Mouse (Mus musculus) heart, postnatal 14 days (tissue): ENCODE data around the gene Cenpa. TPM values are rescaled to one million over a fixed set of nuclear protein-coding genes. Genes with fewer than 3 reads are reported as not detected.

Experiments used
- DNase-seq, 2 experiments: peaks; one replicate each; pipeline ENCODE4 v3.0.0; 2021 to 2022
- intact Hi-C: fragments of 180-260 bp; cut with DNase I; formaldehyde crosslinking; loops from one replicate; pipeline ENCODE4 v1.15.1; 2025
- long read RNA-seq, 2 experiments: library from polyadenylated mRNA; stranded (forward); transcript quantifications; one replicate each; pipeline ENCODE4 v2.0.0; 2021
- total RNA-seq, 2 experiments: library from RNA; stranded (reverse); gene quantifications; 2 replicates each; pipeline ENCODE4 v1.2.3; 2021

The Cenpa gene
- total RNA-seq, result 10 to 100 TPM; 56.0 to 67.6 TPM
- long read RNA-seq, experiment 1, transcript Cenpa-205 (5 exons, 1,466 nt), result minor isoform, 12 of 63 reads
- long read RNA-seq, experiment 1, transcript Cenpa-202 (6 exons, 1,031 nt), result major isoform, 26 of 63 reads
- long read RNA-seq, experiment 1, partial matches to known transcripts, result 4 of 63 reads
- long read RNA-seq, experiment 1, other reads (novel, unspliced or antisense), result 20 of 63 reads
- long read RNA-seq, experiment 2, transcript Cenpa-205 (5 exons, 1,466 nt), result minor isoform, 10 of 41 reads
- long read RNA-seq, experiment 2, transcript Cenpa-202 (6 exons, 1,031 nt), result major isoform, 15 of 41 reads
- long read RNA-seq, experiment 2, partial matches to known transcripts, result 3 of 41 reads
- long read RNA-seq, experiment 2, other reads (novel, unspliced or antisense), result 10 of 41 reads

DNA sequence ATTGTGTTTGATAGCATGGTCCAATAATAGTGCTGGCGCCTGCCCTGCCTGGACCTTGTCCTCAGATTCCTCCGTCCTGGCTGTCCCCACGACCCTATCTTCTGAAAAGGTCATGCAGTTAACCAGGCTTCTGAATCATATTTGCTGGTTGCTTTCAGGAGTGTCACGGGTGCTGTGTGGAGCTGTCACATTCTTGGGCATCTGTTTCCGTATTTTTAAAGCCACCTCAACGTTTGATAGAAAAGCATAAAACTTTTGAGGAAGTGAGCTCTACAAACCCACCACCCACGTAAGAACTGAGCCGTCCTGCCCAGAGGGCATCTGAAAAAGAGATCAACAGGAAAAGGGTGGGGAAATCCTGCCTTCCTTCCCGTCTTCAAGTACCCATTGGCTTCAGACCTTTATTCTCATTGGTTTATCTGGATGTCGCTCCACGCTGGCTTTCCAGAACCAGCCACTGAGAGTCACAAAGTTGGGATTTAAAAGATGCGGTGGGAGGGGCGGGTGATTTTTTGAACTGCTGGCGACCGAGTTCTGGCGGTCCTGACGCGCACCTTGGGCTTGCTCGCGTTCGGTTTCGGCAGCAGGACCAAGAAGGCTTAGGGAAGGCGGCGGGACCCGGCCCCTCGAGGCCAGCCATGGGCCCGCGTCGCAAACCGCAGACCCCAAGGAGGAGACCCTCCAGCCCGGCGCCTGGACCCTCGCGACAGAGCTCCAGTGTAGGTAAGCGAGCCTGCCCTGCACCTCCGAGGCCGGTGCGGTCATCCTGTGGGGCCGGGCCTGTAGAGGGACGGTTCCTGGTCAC lies at the start of gene Cenpa:
Gene Cenpa (plus strand): TSS at position 387 of the 805 bp plus-strand sequence.
- DNase-seq, result peak; percentile 82 to 87
- intact Hi-C loops, result no loop called here

DNA sequence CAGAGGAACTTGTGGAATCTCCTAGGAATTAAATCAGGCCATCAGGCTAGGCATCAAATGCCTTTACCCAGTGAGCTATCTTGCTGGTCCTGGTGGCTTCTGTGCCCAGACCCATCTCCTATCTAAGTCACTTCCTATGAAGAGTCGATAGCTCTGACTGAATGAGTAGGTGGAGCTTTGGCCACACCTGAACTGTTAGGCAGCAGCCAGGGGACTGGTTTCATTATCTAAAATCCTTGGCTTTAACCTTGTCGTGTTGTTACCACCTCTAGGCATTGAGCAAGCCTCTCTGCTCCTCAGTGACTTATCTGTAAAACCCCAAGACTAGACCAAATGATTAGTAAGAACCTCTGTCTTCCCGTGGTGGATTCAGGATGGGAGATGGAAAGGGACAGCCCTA lies 49.2 kb upstream of the Cenpa start:
- no peak for DNase-seq
- intact Hi-C loops, result loop anchor here (5.0 kb wide), 1 partner anchor 40 kb away; no protein-coding TSS in a partner anchor

DNA sequence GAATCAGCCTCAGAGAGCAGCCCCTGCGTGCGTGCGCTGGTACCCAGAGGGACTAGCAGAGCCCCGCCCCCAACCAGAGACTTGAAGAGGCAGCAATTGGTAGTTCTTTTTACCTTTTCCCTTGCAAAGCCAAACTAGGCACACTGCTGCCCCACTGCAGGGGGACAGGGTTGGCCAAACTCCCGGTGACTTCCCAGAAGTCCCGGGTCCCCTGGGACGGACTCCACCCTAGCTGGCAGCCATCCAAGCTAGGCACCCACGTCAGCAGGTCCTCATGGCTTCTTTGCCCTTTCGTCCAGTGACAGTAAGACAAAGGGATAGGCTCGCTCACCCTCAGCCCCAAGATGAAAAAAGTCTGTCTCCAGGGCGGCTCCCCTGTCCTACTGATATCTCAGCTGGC lies 48.7 kb upstream of the Cenpa start:
- intact Hi-C loops, result loop anchor here (5.0 kb wide), 1 partner anchor 41 kb away; no protein-coding TSS in a partner anchor
- DNase-seq, result peak; percentile 69 to 81

DNA sequence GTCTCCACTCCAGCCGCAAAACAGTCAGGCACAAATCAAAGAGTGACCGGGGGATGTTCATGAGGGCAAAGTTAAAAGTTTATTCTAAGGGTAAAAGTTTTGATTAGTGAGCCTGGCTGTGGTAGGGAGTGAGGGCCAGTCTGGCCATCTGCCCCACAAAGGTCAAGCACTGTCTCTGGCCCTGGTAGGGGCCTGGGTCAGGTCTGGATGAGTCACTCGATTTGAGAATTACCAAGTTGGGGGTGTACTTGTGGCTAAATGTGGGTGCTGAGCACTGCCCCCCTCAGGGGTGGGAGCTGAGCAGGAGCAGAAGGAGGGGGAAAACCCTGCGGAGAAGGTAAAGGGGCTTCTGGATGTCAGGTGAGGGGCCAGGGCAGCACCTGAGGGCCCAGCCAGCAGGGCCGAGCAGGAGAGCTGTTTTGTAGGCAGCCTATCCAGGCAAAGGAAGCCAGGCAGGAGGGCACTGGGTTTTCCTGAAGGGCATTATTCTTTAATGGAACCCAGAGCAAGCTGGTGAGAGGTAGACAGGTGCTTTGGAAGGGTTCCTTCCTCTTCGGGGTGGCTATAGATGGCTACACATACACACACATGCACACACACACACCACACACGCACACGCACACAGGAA lies 48.1 kb upstream of the Cenpa start:
- DNase-seq, result no peak
- intact Hi-C loops, result loop anchor here (5.0 kb wide), 1 partner anchor 41 kb away; no protein-coding TSS in a partner anchor

DNA sequence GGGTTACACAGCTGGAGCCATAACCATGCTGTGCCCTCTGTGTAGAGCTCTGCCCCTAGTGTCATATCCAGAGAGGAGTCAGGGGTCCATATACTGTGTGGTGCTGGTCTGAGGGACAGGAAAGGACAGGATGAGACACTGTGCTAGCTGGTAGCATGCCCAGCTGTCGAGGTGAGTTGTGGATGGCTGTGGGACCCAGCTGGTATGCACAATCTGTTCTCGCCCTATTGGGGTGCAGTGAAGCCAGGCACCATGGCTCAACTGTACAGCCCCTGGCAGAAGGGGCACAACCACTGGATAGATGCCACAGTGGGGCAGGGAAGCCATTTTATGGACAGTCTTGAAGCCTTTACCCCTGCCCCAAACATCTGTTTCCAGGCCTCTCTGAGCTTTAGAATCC lies 47.4 kb upstream of the Cenpa start:
- intact Hi-C loops, result loop anchor here (5.0 kb wide), 1 partner anchor 42 kb away; no protein-coding TSS in a partner anchor

DNA sequence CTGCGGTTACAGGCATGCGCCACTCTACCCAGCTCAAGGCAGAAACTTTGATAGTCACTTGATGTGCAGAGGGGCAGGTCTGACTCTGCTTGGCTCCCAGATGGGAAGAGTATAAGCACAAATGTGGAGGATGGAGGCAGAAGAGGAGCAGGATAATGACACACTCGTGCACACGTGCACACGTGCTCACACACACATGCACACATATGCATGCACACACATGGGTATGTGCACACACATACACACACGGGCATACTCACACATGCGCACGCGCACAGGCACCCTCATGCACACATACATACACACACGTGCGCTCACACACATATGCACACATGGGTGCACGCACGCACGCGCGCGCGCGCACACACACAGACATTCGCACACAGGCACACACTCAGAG lies 46.0 kb upstream of the Cenpa start:
- intact Hi-C loops, result loop anchor here (5.0 kb wide), 1 partner anchor 33 kb away; the partner anchor contains the start of gene Kcnk3
- DNase-seq, result no peak

More for the DNA sequence above, 47.4 kb upstream of the Cenpa start:
- DNase-seq, result no peak

DNA sequence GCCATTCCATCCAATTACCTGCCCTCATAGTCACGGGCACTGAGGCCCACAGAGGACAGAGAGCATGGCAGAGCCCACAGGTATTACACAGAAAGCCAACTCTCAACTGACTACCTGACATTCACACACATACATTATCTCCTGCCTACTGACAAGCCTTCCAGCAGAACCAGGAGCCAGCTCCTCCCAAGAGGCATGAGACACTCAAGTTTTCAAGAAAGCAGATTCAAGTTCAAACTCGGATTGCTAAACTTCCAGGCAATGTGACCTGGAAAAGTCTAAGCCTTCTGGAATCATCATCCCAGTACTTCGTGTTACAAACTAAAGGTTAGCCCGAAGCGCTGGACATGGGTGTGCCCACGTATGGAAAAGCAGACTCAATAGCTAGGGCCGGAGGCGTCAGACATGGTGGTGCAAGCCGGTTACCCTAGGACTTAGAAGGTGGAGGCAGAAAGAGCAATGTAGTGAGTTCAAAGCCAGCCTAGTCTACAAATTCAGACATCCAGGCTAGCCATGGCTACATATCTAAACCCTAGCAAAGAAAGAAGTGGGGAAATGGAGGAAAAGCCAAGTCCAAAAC lies 45.3 kb upstream of the Cenpa start:
- no peak for DNase-seq
- intact Hi-C loops, result loop anchor here (5.0 kb wide), 1 partner anchor 34 kb away; the partner anchor contains the start of gene Kcnk3

DNA sequence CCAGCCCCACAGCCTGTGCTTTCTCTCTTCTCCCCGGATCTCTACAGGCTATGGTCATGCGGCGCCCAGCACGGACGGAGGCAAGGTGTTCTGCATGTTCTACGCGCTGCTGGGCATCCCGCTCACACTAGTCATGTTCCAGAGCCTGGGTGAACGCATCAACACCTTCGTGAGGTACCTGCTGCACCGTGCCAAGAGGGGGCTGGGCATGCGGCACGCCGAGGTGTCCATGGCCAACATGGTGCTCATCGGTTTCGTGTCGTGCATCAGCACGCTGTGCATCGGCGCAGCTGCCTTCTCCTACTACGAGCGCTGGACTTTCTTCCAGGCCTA lies 44.8 kb upstream of the Cenpa start:
- intact Hi-C loops, result loop anchor here (5.0 kb wide), 1 partner anchor 35 kb away; the partner anchor contains the start of gene Kcnk3
- no peak for DNase-seq

DNA sequence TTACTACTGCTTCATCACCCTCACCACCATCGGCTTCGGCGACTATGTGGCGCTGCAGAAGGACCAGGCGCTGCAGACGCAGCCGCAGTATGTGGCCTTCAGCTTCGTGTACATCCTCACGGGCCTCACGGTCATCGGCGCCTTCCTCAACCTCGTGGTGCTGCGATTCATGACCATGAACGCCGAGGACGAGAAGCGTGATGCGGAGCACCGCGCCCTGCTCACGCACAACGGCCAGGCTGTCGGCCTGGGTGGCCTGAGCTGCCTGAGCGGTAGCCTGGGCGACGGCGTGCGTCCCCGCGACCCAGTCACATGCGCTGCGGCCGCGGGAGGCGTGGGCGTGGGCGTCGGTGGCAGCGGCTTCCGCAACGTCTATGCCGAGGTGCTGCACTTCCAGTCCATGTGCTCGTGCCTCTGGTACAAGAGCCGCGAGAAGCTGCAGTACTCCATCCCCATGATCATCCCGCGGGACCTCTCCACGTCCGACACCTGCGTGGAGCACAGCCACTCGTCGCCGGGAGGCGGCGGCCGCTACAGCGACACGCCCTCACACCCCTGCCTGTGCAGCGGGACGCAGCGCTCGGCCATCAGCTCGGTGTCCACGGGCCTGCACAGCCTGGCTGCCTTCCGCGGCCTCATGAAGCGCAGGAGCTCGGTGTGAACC lies 44.3 kb upstream of the Cenpa start:
- intact Hi-C loops, result loop anchor here (5.0 kb wide), 1 partner anchor 35 kb away; the partner anchor contains the start of gene Kcnk3
- DNase-seq, result peak in 1 of 2 experiments; percentile 30

DNA sequence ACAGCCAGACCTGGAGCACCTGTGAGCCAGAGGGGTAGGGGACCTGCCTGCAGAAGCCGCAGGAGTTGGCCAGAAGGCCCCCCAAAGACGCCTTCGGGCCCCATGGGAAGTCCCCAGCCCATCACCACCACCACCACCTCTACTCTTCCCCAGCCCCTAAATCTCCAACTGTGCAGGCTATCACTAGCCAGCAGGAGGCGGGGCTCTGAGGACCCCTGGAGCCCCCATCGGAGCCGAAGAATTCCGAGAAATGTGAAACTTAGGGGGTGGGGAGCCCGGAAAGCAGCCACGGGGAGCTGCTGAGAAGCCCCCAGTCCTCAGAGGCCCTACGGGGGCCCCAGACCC lies 43.8 kb upstream of the Cenpa start:
- DNase-seq, result no peak
- intact Hi-C loops, result loop anchor here (5.0 kb wide), 1 partner anchor 36 kb away; the partner anchor contains the start of gene Kcnk3

DNA sequence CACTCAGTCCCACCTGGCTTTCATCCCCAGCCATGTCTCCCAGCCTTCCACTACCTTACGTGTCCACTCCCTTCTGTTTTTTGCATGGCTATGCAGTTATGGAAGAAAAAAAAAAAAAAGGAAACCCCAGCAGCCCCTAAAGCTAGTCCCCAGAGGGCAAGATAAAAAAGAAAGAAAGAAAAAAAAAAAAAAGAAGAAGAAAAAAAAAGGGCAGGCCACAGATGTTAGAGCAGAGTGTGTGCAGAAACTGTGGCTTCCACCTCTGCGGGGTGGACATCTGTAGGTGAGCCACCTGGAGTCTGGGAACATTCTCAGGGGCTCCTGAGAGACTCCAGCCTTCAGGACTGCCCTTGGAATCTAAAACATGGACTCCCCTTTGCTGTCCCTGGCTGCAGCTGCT lies 43.2 kb upstream of the Cenpa start:
- no peak for DNase-seq
- intact Hi-C loops, result loop anchor here (5.0 kb wide), 1 partner anchor 36 kb away; the partner anchor contains the start of gene Kcnk3

DNA sequence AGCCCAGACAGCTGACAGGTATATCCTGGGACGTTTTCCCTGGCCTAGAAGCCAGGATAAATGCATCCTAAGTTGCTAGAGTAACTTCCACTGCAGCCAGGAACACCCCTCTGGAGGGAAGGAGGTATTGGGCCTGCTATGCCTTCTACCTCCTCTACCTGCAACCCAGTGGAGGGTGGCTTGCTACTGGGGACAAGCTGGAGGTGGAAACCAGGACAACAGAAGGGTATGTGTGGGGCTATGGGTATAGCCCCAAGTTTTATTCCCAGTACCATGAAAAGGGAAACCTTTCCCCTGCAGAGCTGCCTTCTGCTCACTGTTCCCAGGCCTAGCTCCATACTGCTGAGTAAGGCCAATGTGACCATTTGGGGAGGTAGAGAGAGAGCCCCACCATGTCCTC lies 42.3 kb upstream of the Cenpa start:
- intact Hi-C loops, result loop anchor here (5.0 kb wide), 1 partner anchor 37 kb away; the partner anchor contains the start of gene Kcnk3

DNA sequence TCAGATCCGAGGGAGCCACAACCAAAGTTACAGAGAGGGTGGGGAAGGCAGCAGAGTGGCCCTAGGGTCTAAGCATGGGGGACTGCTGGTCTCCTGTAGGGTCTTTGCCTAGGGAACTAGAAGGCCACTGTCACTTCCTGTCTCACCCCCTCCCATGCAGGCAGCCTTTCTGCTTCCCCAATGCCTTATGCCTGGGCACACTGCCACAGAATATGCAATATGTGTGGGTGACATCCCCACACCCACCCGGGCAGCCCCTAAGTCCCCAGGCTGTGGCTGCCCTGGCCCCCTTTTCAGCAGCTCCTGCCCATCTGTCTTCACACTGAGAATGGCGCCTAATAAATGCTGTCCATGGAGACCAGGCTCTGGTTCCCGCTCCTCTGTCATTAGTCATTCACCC lies 41.7 kb upstream of the Cenpa start:
- intact Hi-C loops, result loop anchor here (5.0 kb wide), 1 partner anchor 38 kb away; the partner anchor contains the start of gene Kcnk3
- DNase-seq, result no peak

More for the DNA sequence above, 42.3 kb upstream of the Cenpa start:
- DNase-seq, result no peak

DNA sequence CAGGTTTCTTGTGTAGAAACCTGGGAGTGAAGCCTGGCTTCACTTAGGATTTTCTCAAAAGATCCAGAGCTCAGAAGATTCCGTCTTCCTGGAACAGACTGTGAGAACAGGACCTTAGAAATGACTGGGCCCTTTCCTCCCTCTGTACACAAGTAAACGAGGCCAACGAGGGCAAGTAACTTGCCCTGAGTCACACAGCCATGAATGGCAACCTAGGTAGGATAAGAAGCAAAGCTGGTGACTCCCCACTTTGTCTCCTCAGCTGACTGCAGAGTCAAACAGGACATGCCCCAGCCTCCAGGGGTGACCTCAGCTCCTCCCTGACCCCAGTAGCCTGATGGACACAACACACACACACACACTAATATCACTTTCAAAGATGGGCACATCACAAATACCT lies 41.2 kb upstream of the Cenpa start:
- no peak for DNase-seq
- intact Hi-C loops, result no loop called here

DNA sequence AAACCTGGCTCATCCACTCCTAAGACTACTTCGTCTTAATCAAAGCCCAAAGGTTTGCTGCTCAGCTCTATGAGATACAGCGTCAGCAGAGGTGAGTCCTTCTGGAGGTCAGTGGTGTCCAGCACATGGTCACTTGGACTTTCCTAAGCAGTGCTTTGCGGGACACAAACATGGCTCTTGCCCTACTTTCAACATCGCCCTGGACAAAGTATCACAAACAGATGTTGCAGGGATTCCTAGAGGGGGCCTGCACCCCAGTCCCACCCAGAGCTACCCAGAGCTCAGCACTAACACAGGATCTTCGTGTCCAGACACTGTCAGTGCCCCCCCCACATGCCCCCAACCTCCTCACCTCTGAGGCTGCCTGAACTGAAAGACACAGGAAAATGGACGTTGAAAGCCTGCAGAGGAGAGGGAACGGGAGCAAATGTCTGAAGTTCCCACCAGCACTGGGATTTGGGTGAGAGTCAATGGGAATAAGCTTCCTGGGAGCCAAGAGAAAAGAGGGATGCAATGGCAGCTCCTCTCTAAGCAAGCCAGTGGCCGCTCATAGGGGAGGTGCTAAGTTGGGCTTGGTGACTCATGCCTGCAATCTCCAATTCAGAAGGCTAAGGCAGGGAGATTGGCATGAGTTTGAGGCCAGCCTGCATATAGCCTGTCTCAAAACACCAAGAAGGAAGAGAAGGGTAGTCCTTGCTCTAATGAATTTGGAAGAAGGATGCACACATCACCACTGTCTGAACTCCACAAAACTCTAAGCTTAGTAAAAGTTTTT lies 40.1 kb upstream of the Cenpa start:
- no peak for DNase-seq
- intact Hi-C loops, result no loop called here

DNA sequence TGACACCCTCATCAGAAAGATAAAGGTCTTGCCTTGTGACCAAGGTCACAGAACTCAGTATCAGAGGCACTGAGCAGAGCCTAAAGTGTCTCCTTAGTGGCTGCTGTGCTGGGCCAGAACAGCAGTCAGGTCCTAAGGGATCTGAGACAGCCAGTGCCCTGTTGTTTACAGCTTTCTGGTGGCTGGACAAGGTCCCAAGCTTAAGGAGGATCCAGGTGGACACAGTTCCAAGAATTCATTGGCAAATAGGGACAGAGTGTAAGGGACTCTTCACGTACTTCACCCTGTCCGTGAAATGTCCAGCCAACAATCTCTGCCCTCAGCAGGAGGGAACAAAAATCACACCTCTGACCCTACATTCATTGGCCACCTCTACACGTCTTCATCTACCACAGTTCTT lies 38.1 kb upstream of the Cenpa start:
- intact Hi-C loops, result no loop called here
- DNase-seq, result no peak

DNA sequence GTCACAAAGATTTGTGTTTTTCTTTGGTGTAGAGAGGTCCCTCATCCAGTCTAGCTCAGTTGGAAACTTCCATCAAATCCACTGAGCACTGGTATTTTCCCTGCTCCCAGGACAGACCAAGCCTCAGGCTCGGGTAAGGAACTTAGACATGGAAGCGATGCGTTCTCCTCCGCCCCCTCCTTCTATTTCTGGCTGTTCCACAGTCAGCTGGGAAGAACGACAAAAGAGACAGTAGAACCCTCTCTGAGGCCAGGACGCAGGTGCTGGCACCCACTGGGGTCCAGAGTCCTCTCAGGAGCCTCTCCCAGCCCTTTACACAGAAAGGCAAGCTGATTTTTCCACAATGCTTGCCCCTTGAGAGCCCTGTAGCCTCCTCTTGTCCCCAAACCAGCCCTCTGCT lies 36.2 kb upstream of the Cenpa start:
- intact Hi-C loops, result loop anchor here (10.0 kb wide), 1 partner anchor 416 kb away; no protein-coding TSS in a partner anchor
- no peak for DNase-seq

DNA sequence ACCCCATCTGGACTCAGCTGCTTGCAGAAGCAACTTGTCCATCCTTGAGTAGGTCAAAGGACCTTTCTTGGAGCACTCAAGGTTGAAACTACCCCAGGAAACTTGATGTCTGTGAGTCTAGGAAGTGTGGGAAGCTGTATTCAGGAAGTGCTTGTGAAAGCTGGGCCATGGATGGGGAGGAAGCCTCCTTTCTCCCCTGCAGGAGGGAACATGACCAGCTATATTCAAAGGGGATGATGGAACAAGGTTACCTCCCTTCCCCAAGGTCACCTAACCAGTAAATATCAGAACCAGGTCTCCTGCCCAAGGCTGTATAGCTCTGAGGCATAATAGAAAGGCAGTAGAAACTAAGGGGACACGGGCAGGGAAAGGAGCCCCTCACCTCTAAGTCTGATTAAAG lies 34.4 kb upstream of the Cenpa start:
- intact Hi-C loops, result loop anchor here (10.0 kb wide), 1 partner anchor 417 kb away; no protein-coding TSS in a partner anchor
- DNase-seq, result no peak

DNA sequence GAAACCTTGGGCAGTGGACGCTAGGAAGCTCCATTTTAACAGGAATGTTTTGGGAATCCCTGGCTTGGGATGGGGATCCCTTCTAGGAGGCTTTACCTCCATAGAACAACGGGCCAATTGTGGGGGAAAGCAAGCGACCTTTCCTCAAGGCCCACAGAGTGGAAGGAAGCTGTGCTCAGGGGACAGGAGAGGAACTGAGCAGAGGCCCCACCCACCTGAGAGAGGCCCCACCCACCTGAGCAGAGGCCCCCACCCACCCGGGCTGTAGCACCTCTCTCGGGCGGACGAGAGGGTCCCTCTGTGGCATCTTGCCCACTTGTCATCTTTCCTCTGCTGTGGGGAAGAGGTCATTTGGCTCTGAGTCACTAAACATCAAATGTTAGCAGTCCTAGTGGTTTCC lies 29.6 kb upstream of the Cenpa start:
- intact Hi-C loops, result loop anchor here (10.0 kb wide), 1 partner anchor 422 kb away; no protein-coding TSS in a partner anchor
- DNase-seq, result no peak
